Mouse (Mus musculus): ENCODE measurements around the gene Hist1h4d.
"Not testable (repeated sequence)": the region's sequence is repeated elsewhere in the genome, so short reads cannot be mapped to it uniquely, and the experiment has no call there.

DNA sequence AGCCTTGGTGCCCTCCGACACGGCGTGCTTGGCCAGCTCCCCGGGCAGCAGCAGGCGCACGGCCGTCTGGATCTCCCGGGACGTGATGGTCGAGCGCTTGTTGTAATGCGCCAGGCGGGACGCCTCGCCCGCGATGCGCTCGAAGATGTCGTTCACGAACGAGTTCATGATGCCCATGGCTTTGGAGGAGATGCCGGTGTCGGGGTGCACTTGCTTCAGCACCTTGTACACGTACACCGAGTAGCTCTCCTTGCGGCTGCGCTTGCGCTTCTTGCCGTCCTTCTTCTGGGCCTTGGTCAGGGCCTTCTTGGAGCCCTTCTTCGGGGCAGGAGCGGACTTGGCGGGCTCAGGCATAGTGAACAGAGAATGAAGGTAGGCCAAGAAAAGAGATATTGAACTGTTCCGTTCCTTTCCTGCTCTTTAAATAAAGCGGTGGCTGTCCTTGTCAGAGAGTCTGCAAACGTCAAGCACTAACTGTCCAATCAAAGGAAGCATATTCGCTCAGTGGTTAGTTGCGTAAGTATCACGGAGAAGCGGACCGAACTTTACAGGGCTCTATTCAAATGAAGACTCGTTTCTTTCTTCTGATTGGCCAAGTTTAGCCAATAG, 38.3 kb upstream of the Hist1h4d start, which contains the start of gene Hist1h2bh:
- TF ChIP-seq CTCF, POLR2A (IDR thresholded peaks at IDR 0.05; ENCODE audit: insufficient read depth, low read depth, low read length): not testable (repeated sequence)

All from olfactory bulb, adult 2 months (tissue).